Mouse (Mus musculus): ENCODE measurements around the gene Marveld1.

- no peak; the same call in 1 of the 2 replicates for TF ChIP-seq CTCF (IDR thresholded peaks at IDR 0.05; ENCODE audit: low read depth, low read length)
- TF ChIP-seq TAL1 (conservative IDR thresholded peaks at IDR 0.05; ENCODE audit: low read depth, low read length) = no peak
- no peak for TF ChIP-seq GATA1 (IDR thresholded peaks at IDR 0.05; ENCODE audit: borderline replicate concordance, low read length)
These were observed 35.5 kb downstream of the Marveld1 start for GRCm38 (mm10) chr19:42182673-42183072.

All from G1E (cell line).